Mouse (Mus musculus) testis, postnatal 10 days (tissue): ENCODE data around the gene Zfp846.
A peak's percentile ranks its signal among the peaks of the same experiment; 100 is the strongest.

Experiments used
- DNase-seq: peaks from one replicate; pipeline ENCODE4 v3.0.0; 2021; ENCODE audit warnings: low spot score

The Zfp846 gene

DNA sequence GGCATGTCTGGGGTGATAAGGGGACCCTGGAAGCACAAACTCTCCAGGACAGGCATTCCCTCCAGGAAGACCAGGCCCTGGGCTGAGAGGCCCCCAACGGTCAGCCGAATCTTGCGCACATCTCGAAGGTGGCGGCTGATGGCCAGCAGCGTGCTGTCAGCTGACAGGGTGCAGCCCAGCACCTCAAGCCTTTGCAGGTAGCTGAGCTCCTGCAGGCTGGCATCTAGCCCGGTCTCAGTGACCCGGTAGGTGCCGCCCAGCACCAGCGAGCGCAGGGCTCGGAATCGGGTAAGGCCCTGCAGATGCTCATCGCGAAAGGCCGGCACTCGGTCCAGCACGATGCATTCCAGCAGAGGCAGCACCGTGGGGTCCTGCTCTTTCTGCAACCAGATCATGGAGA, 57.5 kb downstream of the Zfp846 start:
- no peak for DNase-seq

DNA sequence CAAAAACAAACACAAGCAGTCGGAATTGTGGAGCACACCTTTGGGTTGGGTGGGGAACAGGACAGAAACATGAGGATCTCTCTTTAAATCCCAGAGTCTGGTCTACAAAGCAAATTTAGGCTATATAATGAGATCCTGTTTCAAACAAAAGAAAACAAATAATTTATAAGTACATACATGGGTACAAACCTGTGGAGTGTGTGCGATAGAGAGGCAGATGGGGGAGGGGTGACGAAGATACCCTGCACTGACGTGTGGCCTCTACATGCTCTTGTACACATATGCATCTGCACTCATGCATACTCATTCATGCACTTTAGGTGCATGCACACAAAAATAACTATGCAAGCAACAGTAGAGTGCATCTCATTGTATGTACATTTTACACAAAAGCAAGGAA, 58.4 kb downstream of the Zfp846 start:
- DNase-seq, result no peak

DNA sequence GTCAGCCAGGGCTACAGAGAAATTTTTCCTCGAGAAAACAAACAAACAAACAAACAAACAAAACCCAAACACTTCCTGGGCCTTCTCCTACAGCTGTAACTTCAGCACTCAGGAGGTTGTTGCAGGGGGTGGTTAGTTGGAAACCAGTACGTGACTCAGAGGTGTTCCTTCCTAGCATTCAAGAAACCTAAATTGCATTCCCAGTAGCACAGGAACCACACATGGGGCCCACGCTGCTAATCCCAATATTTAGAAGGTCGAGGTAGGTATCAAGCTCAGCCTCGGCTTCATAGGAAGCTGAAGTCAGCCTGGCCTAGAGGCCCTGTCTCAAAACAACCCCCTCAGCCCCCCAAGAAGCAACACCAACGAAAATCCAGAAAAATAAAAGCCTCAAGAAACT, 60.4 kb downstream of the Zfp846 start:
- no peak for DNase-seq

DNA sequence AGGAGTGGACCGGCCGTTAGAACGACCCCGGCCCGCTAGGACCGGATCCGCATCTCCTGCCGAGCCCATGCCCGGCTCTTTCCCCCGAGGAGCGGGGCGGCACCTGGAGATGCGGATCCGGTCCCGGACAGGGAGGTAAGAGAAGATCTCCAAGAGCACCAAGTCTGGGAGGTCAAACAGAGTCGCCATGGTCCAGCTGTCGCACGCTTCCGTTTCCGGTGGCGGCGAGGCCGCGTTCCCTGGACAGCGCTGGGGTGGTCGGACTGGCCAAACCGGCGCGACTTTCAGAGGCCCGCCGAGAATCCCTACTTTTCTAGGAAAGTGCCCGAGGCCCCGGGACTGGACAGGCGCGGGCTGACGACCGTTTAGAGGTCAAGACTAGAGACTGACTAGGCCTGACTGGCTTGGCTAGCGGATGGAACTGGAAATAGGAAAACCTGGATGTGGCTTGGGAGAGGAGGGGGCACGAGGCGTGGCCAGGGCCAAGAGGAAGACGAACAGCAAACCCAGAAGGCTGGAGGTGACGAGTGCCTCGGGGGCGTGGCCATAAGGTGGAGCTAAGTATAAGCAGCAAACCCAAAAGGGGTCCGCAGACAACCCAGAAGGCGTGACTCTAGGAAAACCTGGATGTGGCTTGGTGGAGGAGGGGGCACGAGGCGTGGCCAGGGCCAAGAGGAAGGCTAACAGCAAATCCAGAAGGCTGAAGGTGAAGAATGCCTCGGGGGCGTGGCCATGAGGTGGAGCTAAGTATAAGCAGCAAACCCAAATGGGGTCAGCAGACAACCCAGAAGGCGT, 61.2 kb downstream of the Zfp846 start, which contains the start of gene Ubl5:
Gene Ubl5 (plus strand): TSS at position 778 of the 795 bp plus-strand sequence.
- DNase-seq, result peak; percentile 95

DNA sequence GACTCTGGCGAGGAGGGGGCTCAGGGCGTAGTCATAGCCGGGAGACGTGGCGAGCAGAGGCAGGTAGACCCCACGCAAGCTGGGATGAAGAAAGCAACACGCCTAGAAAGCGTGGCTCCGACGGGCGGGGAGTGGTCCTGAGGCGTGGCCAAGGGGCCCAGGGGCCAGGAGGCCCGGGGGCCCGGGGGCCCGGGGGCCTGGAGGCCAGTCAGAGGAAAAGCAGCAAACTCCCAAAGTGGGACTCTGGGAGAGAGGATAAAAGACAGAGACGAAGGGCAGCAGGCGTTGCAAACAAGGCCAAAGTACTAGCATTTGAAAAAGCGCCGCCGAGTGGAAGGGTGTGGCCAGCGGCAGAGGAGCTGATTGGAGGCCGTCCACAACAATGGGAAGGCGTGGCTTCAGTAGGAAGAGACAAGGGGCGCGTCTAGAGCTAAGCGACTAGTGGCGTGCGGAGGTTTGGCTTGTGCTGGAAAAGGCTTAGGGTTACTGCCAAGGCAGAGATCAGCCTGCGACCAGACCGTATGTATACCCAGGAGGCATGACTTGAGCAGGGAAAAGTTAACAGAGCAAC, 61.9 kb downstream of the Zfp846 start:
- DNase-seq, result peak; percentile 90

DNA sequence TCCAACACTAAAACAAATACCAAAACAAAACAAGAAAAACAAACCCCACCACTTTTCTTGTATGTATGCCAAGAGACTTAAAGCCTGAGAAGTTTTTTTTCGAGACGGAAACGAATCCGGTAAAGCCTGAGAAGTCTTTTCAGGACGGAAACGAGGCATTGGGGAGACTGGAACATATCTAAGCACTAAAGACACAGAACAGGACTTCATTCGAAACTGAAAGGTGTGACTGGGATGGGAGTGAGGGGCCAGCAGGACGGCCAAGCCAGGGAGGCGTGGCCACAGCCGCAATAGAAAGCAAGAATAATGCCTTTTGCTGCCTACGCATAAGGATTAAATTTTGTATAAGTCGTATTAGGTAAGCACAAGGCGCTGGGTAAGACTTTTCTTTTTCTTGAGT, 62.7 kb downstream of the Zfp846 start:
- no peak for DNase-seq

DNA sequence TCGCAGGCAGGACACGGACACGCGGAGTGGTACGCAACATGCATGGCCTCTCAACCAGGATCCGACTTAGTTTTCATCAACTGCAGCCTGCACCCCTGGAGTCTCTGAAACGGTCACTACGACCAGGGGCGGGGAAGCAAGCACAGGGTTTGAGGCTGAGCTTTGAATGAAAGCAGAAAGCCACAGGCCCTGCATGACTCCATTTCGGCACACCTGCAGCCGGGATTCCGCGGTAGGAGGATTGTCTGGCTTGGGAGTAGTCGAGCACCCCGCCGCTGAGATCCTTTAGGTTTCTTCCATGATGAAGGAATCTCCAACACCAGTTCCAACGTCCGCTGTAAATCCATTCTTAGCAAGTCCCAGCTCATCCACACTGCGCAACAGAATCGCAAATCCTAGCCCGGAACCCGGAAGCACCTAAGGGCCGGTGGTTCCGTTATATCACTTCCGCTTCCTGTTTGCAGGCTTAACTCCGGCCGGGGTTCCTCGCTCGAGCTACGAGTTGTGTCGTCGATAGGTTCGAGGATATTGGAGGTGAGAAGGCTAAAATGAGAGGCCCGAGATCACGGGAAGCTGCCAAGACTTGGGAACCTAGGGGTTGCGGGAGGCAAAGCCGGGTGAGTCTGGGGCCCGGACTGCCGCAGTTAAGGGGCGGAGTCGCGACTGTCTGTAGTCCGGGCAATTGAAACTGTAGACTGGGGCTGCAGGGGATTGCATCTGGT, 63.4 kb downstream of the Zfp846 start, which contains the start of gene Fbxl12:
Gene Fbxl12 (minus strand): TSS at position 408 of the 722 bp plus-strand sequence.
- peak; percentile 71 for DNase-seq

DNA sequence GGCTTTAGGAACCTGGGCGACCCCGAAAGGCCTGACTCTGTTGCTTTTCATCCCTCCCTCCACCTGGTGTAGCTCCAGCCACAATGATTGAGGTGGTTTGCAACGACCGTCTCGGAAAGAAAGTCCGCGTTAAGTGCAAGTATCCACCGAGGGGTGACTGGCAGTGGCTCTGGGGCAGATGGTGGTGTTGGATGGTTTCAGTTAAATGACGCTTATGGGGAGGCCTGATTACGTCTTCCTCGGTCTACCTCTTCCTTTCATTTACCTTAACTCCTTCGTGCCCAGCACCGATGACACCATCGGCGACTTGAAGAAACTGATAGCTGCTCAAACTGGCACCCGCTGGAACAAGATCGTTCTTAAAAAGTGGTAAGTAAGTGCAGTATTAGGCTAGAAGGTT, 64.0 kb downstream of the Zfp846 start:
- DNase-seq, result no peak

DNA sequence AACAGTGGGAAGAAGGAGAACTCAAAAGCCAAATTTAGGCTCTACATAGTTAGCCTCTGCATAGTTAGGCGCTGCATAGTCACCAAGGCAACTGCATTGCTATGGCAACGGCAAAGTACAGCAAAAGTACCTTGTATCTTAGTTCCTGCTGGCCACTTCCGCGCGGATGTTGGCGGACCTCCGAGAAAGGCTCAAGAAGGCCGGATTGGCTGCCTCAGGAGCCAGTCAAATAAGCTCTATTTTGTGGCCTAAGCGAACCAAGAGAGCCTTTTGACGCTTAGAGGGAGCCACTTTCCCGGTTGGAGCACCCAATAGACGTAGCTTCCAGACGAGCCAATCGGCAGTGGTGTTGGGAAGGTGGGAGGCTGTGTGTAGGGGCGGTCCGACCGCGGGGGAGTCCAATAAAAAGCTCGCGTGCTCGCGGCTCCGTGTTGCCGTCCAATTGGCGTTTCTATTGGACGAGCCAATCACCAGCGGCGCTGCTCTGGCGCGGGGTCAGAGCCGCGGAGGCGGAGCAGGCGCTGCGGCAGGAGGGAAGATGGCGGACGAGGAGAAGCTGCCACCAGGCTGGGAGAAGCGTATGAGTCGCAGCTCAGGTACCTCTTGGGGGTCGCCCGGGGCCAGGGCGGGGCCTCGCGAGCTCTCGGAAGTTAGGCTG, 70.6 kb downstream of the Zfp846 start, which contains the start of gene Pin1:
Gene Pin1 (plus strand): TSS at position 494 of the 658 bp plus-strand sequence.
- peak; percentile 98 for DNase-seq

DNA sequence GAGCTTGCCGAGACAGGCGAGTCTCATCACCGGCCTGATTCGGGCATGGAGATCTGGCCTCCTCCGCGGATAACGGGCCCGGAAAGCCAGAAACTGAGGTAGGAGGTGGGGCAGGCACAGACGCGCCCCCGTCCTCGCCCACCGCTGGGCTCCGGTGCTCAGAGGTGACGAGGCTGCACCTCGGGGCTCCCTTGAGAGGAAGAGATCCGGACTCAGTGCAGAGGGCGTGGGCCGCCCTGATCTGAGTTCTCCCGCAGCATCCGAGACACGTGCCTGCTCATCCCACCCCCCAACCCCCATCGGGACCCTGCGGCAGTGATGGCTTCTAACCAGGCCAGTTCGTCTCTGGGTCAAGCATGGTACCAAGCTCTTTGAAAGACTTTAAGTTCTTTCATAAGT, 71.2 kb downstream of the Zfp846 start:
- DNase-seq, result no peak

DNA sequence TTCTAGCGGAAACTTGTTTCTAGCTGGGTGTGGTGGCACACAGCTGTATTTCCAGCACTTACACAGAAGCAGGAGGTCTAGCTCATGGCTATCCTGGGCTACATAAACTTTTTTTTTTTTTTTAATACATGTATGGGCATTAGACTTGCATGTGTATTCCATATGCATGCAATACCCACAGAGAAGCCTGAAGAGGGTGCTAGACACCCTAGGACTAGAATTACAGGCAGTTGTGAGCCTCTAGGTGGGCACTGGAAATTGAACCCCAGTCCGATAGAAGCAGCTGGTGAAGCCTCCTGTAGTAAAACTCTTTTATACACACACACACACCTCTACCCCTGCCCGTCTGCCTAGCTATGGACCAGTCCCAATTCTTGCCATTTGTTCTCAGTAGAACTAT, 72.8 kb downstream of the Zfp846 start:
- DNase-seq, result no peak
